Mouse (Mus musculus): Measurements from ENCODE around the gene Il27. TPM values are rescaled to one million over a fixed set of nuclear protein-coding genes. Genes with fewer than 3 reads are reported as not detected.
A peak's percentile ranks its signal among the peaks of the same experiment; 100 is the strongest.

Gene Il27
- polyA plus RNA-seq, 1 experiment from 2014 or later, result 0.31 TPM

GRCm38 (mm10) chr7:126632478-126632877 lies 37.7 kb upstream of the Il27 start:
- ATAC-seq, result no peak

GRCm38 (mm10) chr7:126630824-126631518 lies 36.2 kb upstream of the Il27 start, which contains the start of gene Nupr1:
Gene Nupr1, minus strand, starts transcription at chr7:126630861.
- no peaks in the 10 kb centered on the region for H3K36me3 ChIP-seq (ENCODE audit: insufficient read depth, low read length)
- H3K4me3 ChIP-seq (ENCODE audit: low read depth, low read length), result no peak within 1 kb of the TSS
- ATAC-seq (peak; percentile 45; the same call in 1 of the 2 replicates), DNase-seq (ENCODE audit: low spot score) (peak; percentile 40)
- no peaks in the 10 kb centered on the region for H3K9me3 ChIP-seq (ENCODE audit: low read length)
- WGBS, result 77% methylated on average over 4 of the region's 4 CpGs
- H3K4me1 ChIP-seq (ENCODE audit: insufficient read depth, low read depth, low read length), result peaks cover 2% of the 10 kb centered on the region; the same call in 1 of the 2 replicates
- no peak within 1 kb of the TSS for H3K4me2 ChIP-seq (replicated peaks; ENCODE audit: low read depth, low read length)
- H3K27ac ChIP-seq (ENCODE audit: low read length), result no peak within 1 kb of the TSS
- no peaks in the 10 kb centered on the region for H3K27me3 ChIP-seq (replicated peaks; ENCODE audit: insufficient read depth, low read length)
- H3K9ac ChIP-seq (replicated peaks; ENCODE audit: low read depth), result no peak within 1 kb of the TSS
- no peak for TF ChIP-seq EP300 (IDR thresholded peaks at IDR 0.05)
- no peak for TF ChIP-seq CTCF (IDR thresholded peaks at IDR 0.05)

More at GRCm38 (mm10) chr7:126632478-126632877, 37.7 kb upstream of the Il27 start:
- Histone ChIP-seq H3K4me2 (replicated peaks; ENCODE audit: low read depth, low read length) (no peak overlapping the region), H3K4me1 (ENCODE audit: insufficient read depth, low read depth, low read length) (no peaks in the 10 kb centered on the region), H3K36me3 (ENCODE audit: insufficient read depth, low read length) (no peaks in the 10 kb centered on the region), H3K9me3 (ENCODE audit: low read length) (no peaks in the 10 kb centered on the region), H3K27ac (ENCODE audit: low read length) (no peak overlapping the region), H3K27me3 (replicated peaks; ENCODE audit: insufficient read depth, low read length) (no peaks in the 10 kb centered on the region), H3K9ac (replicated peaks; ENCODE audit: low read depth) (no peak overlapping the region), H3K4me3 (ENCODE audit: low read depth, low read length) (no peak overlapping the region)
- WGBS, result 73% methylated on average over 2 of the region's 2 CpGs
- DNase-seq (ENCODE audit: low spot score), result no peak
- TF ChIP-seq EP300 (IDR thresholded peaks at IDR 0.05) (no peak), CTCF (IDR thresholded peaks at IDR 0.05) (no peak)

- no peaks in the 10 kb centered on the region for H3K9me3 ChIP-seq (ENCODE audit: low read length)
- no peaks in the 10 kb centered on the region for H3K27me3 ChIP-seq (replicated peaks; ENCODE audit: insufficient read depth, low read length)
- peaks cover 3% of the 10 kb centered on the region; the same call in 1 of the 2 replicates for H3K4me1 ChIP-seq (ENCODE audit: insufficient read depth, low read depth, low read length)
- H3K27ac ChIP-seq (ENCODE audit: low read length), result no peak overlapping the region
- no peaks in the 10 kb centered on the region for H3K36me3 ChIP-seq (ENCODE audit: insufficient read depth, low read length)
- H3K9ac ChIP-seq (replicated peaks; ENCODE audit: low read depth), result no peak overlapping the region
- H3K4me3 ChIP-seq (ENCODE audit: low read depth, low read length), result no peak overlapping the region
- DNase-seq (ENCODE audit: low spot score) (no peak), ATAC-seq (no peak)
- 48% methylated on average over 3 of the region's 3 CpGs for WGBS
- TF ChIP-seq EP300 (IDR thresholded peaks at IDR 0.05) (no peak), CTCF (IDR thresholded peaks at IDR 0.05) (no peak)
- H3K4me2 ChIP-seq (replicated peaks; ENCODE audit: low read depth, low read length), result no peak overlapping the region
Observed at GRCm38 (mm10) chr7:126629915-126630314, 35.2 kb upstream of the Il27 start.

- no peaks in the 10 kb centered on the region for H3K9me3 ChIP-seq (ENCODE audit: low read length)
- no peaks in the 10 kb centered on the region for H3K36me3 ChIP-seq (ENCODE audit: insufficient read depth, low read length)
- no peak for TF ChIP-seq CTCF (IDR thresholded peaks at IDR 0.05)
- no peak for TF ChIP-seq EP300 (IDR thresholded peaks at IDR 0.05)
- H3K9ac ChIP-seq (replicated peaks; ENCODE audit: low read depth), result no peak overlapping the region
- peak overlapping the region; percentile 38 for H3K27ac ChIP-seq (ENCODE audit: low read length)
- no peak overlapping the region for H3K4me3 ChIP-seq (ENCODE audit: low read depth, low read length)
- H3K27me3 ChIP-seq (replicated peaks; ENCODE audit: insufficient read depth, low read length), result no peaks in the 10 kb centered on the region
- peaks cover 3% of the 10 kb centered on the region; the same call in 1 of the 2 replicates for H3K4me1 ChIP-seq (ENCODE audit: insufficient read depth, low read depth, low read length)
- no peak overlapping the region for H3K4me2 ChIP-seq (replicated peaks; ENCODE audit: low read depth, low read length)
- peak; percentile 33 for DNase-seq (ENCODE audit: low spot score)
- WGBS, result 49% methylated on average over 6 of the region's 6 CpGs
- ATAC-seq, result no peak
Observed at GRCm38 (mm10) chr7:126628111-126628510, 33.4 kb upstream of the Il27 start.

- H3K27ac ChIP-seq (ENCODE audit: low read length), result peak overlapping the region; percentile 65
- no peaks in the 10 kb centered on the region for H3K36me3 ChIP-seq (ENCODE audit: insufficient read depth, low read length)
- WGBS, result 74% methylated on average over 3 of the region's 3 CpGs
- no peaks in the 10 kb centered on the region for H3K27me3 ChIP-seq (replicated peaks; ENCODE audit: insufficient read depth, low read length)
- no peak overlapping the region for H3K9ac ChIP-seq (replicated peaks; ENCODE audit: low read depth)
- peaks cover 7% of the 10 kb centered on the region for H3K4me1 ChIP-seq (ENCODE audit: insufficient read depth, low read depth, low read length)
- no peak overlapping the region for H3K4me2 ChIP-seq (replicated peaks; ENCODE audit: low read depth, low read length)
- 0 out of 2 replicates have a peak overlapping the region, but pooled peaks have one; percentile 36 for H3K4me3 ChIP-seq (ENCODE audit: low read depth, low read length)
- no peaks in the 10 kb centered on the region for H3K9me3 ChIP-seq (ENCODE audit: low read length)
- DNase-seq (ENCODE audit: low spot score) (peak; percentile 45), ATAC-seq (no peak; the same call in 1 of the 2 replicates)
- TF ChIP-seq EP300 (IDR thresholded peaks at IDR 0.05), result no peak
- no peak for TF ChIP-seq CTCF (IDR thresholded peaks at IDR 0.05)
Observed at GRCm38 (mm10) chr7:126625807-126626600, 31.3 kb upstream of the Il27 start.

GRCm38 (mm10) chr7:126625369-126625768 lies 30.6 kb upstream of the Il27 start:
- Histone ChIP-seq H3K4me3 (ENCODE audit: low read depth, low read length) (peak overlapping the region; percentile 36), H3K9ac (replicated peaks; ENCODE audit: low read depth) (peak overlapping the region; percentile 35), H3K27me3 (replicated peaks; ENCODE audit: insufficient read depth, low read length) (no peaks in the 10 kb centered on the region), H3K27ac (ENCODE audit: low read length) (peak overlapping the region; percentile 65), H3K36me3 (ENCODE audit: insufficient read depth, low read length) (no peaks in the 10 kb centered on the region), H3K9me3 (ENCODE audit: low read length) (no peaks in the 10 kb centered on the region), H3K4me2 (replicated peaks; ENCODE audit: low read depth, low read length) (peak overlapping the region; percentile 52), H3K4me1 (ENCODE audit: insufficient read depth, low read depth, low read length) (peaks cover 7% of the 10 kb centered on the region)
- ATAC-seq, result peak; percentile 93
- WGBS, result 12% methylated on average over 6 of the region's 6 CpGs
- TF ChIP-seq CTCF (IDR thresholded peaks at IDR 0.05) (no peak), EP300 (IDR thresholded peaks at IDR 0.05) (peak; percentile 65; the same call in 1 of the 2 replicates)
- DNase-seq (ENCODE audit: low spot score), result peak; percentile 95

Measured in lung, postnatal 0 days (tissue).